Mouse (Mus musculus) stomach, postnatal 0 days (tissue): ENCODE measurements around the gene Enho.

ENCODE experiments used
- CTCF ChIP-seq: IDR thresholded peaks from 2 replicates; pipeline ENCODE4 v1.5.1; 2016; ENCODE audit warnings: antibody characterized with exemption, low read depth, mild to moderate bottlenecking, moderate library complexity
- EP300 ChIP-seq: optimal IDR thresholded peaks from 2 replicates; pipeline ENCODE3; 2016; ENCODE audit warnings: antibody characterized with exemption

- peak; percentile 66 for TF ChIP-seq CTCF
- TF ChIP-seq EP300, result no peak
Measured at GRCm38 (mm10) chr4:41604476-41605396, 35.4 kb downstream of the Enho start.
